Mouse (Mus musculus) heart, postnatal 0 days (tissue): ENCODE measurements around the gene Zfp90. TPM values are rescaled to one million over a fixed set of nuclear protein-coding genes. Genes with fewer than 3 reads are reported as not detected.
A peak's percentile ranks its signal among the peaks of the same experiment; 100 is the strongest.

Experiments used
- ATAC-seq: fragments of 200-750 bp; cut with Nextera tagmentation; 2 replicates; pipeline ENCODE4 v1.8.0; 2017; ENCODE audit warnings: low read depth, moderate number of reproducible peaks, moderate library complexity; ENCODE audit not compliant: insufficient read depth
- DNase-seq: peaks from one replicate; pipeline ENCODE4 v3.0.0-alpha.2; 2016; ENCODE audit warnings: low spot score
- H3K27ac ChIP-seq: fragments of 300-500 bp; sonication (generic); 2 replicates; pipeline ENCODE4 v1.5.1; 2014; ENCODE audit warnings: low read depth, mild to moderate bottlenecking
- H3K27me3 ChIP-seq: fragments of 300-500 bp; sonication (generic); 2 replicates; pipeline ENCODE4 v1.6.1; 2014; ENCODE audit warnings: low read length, mixed read lengths; ENCODE audit not compliant: control insufficient read depth, insufficient read depth
- H3K36me3 ChIP-seq: fragments of 300-500 bp; sonication (generic); replicated peaks from 2 replicates; pipeline ENCODE4 v1.6.1; 2014; ENCODE audit warnings: low read length, mixed read lengths; ENCODE audit not compliant: control insufficient read depth, insufficient read depth
- H3K4me1 ChIP-seq: fragments of 300-500 bp; sonication (generic); 2 replicates; pipeline ENCODE4 v1.6.1; 2014; ENCODE audit warnings: antibody characterized with exemption; ENCODE audit not compliant: control insufficient read depth, insufficient read depth
- H3K4me2 ChIP-seq: fragments of 300-500 bp; sonication (generic); 2 replicates; pipeline ENCODE4 v1.6.1; 2014; ENCODE audit warnings: low read depth, mild to moderate bottlenecking, low read length, moderate library complexity
- H3K4me3 ChIP-seq: fragments of 300-500 bp; sonication (generic); 2 replicates; pipeline ENCODE4 v1.5.1; 2014; ENCODE audit warnings: low read depth, low read length
- H3K9ac ChIP-seq: fragments of 300-500 bp; sonication (generic); replicated peaks from 2 replicates; pipeline ENCODE4 v1.6.1; 2014; ENCODE audit warnings: low read depth, low read length, mixed read lengths
- H3K9me3 ChIP-seq: fragments of 300-500 bp; sonication (generic); replicated peaks from 2 replicates; pipeline ENCODE4 v1.6.1; 2016; ENCODE audit warnings: low read length; ENCODE audit not compliant: control insufficient read depth
- CTCF ChIP-seq: IDR thresholded peaks from 2 replicates; pipeline ENCODE4 v1.5.1; 2016; ENCODE audit warnings: antibody characterized with exemption, control low read depth, low read depth
- EP300 ChIP-seq: IDR thresholded peaks from 2 replicates; pipeline ENCODE4 v1.6.1; 2016; ENCODE audit warnings: antibody characterized with exemption, low read depth
- WGBS: fragments of 180-500 bp; shearing (Covaris S2); extraction: QIAGEN DNeasy Blood & Tissue Kit; methylation state at CpG from one replicate; pipeline ENCODE4 v1.1.7; 2014; 5-methylcytosine and 5-hydroxymethylcytosine counted together
- polyA plus RNA-seq: library from polyadenylated mRNA; unstranded; fragments of >200 nt; fragmentation: Nextera tagmentation; extraction: Ambion mirVana; gene quantifications from 2 replicates; pipeline ENCODE4 v1.2.1, GENCODE M21; 2015
- total RNA-seq: library from RNA; depleted of rRNA; stranded (reverse); fragments of >200 nt; gene quantifications from 2 replicates; pipeline ENCODE4 v1.2.3, GENCODE M21; 2014; ENCODE audit warnings: low replicate concordance; rRNA removed

Zfp90 gene
- total and polyA plus RNA-seq, 2 experiments from 2014 or later: 10.7 to 11.5 TPM

DNA sequence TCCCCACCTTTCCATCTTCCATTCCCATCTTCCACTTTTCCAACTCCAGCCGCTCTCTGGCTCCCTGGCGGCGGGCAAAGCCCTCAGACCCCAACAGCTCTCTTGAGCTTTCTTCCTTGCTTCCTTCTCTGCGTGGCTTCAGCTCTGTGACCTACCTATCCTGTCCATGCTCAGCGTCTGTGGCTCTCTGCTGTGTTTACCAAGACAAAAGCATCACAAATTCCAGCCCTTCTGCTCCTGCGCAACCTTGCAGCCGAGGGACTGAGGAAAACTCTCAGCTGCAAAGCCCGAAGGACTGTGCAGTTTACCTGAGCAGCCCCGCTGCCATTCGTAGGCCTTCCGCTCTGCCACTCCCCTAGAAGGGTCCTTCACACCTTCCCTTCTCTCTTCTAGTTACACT, 38.9 kb downstream of the Zfp90 start:
- H3K36me3 ChIP-seq: no peaks in the 10 kb centered on the region
- H3K27ac ChIP-seq: no peak overlapping the region
- 75% methylated on average over 11 of the region's 11 CpGs for WGBS
- H3K9me3 ChIP-seq: no peaks in the 10 kb centered on the region
- no peaks in the 10 kb centered on the region for H3K4me1 ChIP-seq
- TF ChIP-seq EP300 (no peak), CTCF (no peak)
- ATAC-seq (no peak), DNase-seq (no peak)
- no peak overlapping the region for H3K4me2 ChIP-seq
- H3K27me3 ChIP-seq: no peaks in the 10 kb centered on the region
- H3K4me3 ChIP-seq: no peak overlapping the region
- no peak overlapping the region for H3K9ac ChIP-seq

DNA sequence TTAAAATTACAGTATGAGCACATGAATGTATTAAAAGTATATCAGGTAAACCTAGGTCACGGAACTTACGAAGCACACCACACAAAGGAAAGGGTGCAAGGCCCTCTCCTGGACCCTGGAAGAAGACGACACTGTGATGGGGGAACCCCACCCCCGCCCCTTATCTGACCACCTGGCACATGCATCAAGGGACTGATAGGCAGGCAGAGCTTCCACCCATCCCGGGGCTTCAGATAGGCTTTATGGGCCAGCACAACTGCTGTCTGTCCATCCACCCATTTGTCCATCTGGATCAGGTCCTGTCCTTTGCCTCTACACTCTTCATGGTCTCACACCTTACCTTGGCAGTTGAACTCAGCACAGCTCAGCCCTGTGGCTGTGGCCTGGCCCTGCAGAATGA, 47.0 kb downstream of the Zfp90 start:
- TF ChIP-seq CTCF: no peak
- TF ChIP-seq EP300: no peak
- Histone ChIP-seq H3K27ac (no peak overlapping the region), H3K4me1 (peaks cover 12% of the 10 kb centered on the region), H3K36me3 (no peaks in the 10 kb centered on the region), H3K9ac (no peak overlapping the region), H3K27me3 (no peaks in the 10 kb centered on the region), H3K4me2 (no peak overlapping the region), H3K4me3 (no peak overlapping the region), H3K9me3 (no peaks in the 10 kb centered on the region)
- ATAC-seq (no peak), DNase-seq (no peak)
- 60% methylated on average over 5 of the region's 5 CpGs for WGBS

DNA sequence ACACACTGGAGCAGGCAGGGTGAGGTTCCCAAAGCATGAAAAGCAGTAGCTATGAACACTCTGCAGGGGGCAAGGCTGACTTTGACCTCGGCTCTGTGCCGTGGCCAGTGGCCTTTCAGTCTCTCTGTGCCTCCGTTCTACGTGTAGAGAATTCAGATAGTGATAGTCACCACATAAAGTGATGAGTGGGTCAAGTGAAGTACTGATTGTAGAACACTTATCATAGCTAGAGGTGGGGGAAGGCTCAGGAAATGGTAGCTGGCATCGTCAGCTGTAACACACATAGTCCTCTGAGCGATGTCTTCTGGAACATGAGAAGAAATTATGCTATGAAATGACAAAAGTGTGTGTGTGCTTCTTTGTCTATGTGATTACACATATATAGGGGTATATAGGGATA, 48.7 kb downstream of the Zfp90 start:
- no peak for DNase-seq

GRCm38 (mm10) chr8:106469485-106469884, 54.4 kb downstream of the Zfp90 start:
- DNase-seq (no peak), ATAC-seq (no peak)
- no peaks in the 10 kb centered on the region for H3K36me3 ChIP-seq
- no peak overlapping the region for H3K27ac ChIP-seq
- H3K4me2 ChIP-seq: no peak overlapping the region
- TF ChIP-seq EP300: no peak
- TF ChIP-seq CTCF: no peak
- H3K9me3 ChIP-seq: no peaks in the 10 kb centered on the region
- H3K9ac ChIP-seq: no peak overlapping the region
- 59% methylated on average over 7 of the region's 7 CpGs for WGBS
- H3K27me3 ChIP-seq: no peaks in the 10 kb centered on the region
- no peak overlapping the region for H3K4me3 ChIP-seq
- H3K4me1 ChIP-seq: no peaks in the 10 kb centered on the region

More for the DNA sequence above, 48.7 kb downstream of the Zfp90 start:
- ATAC-seq: 0 out of 2 replicates have a peak, but pooled peaks have one; percentile 8
- H3K4me1 ChIP-seq: peaks cover 12% of the 10 kb centered on the region
- no peak overlapping the region for H3K27ac ChIP-seq
- TF ChIP-seq CTCF (no peak), EP300 (no peak)
- no peaks in the 10 kb centered on the region for H3K27me3 ChIP-seq
- no peaks in the 10 kb centered on the region for H3K9me3 ChIP-seq
- no peak overlapping the region for H3K4me2 ChIP-seq
- no peak overlapping the region for H3K4me3 ChIP-seq
- no peak overlapping the region for H3K9ac ChIP-seq
- WGBS: 34% methylated on average over 6 of the region's 6 CpGs
- no peaks in the 10 kb centered on the region for H3K36me3 ChIP-seq

DNA sequence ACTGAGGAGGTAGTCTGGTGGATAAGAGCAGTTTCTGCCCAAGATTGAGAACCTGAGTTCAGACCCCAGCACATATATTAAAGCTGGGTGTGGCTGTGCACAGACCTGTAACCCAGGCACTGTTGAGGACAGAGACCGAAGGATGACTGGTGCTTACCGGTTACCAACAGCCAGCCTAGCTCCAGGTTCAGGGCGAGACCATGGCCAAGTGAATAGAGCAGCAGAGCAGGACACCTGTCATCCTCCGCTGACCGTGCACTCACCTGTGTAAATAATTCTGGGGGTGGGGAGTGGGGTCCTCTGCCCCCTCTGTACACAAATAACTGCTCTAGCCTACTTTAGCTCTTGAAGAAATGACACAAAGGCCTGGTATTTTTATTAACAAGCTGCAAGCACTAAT, 58.9 kb downstream of the Zfp90 start:
- 91% methylated on average over 5 of the region's 5 CpGs for WGBS
- Histone ChIP-seq H3K4me2 (no peak overlapping the region), H3K36me3 (no peaks in the 10 kb centered on the region), H3K4me1 (no peaks in the 10 kb centered on the region), H3K27ac (no peak overlapping the region), H3K27me3 (no peaks in the 10 kb centered on the region), H3K9ac (no peak overlapping the region), H3K4me3 (no peak overlapping the region), H3K9me3 (no peaks in the 10 kb centered on the region)
- no peak for ATAC-seq
- no peak for DNase-seq
- no peak for TF ChIP-seq EP300
- no peak for TF ChIP-seq CTCF

Other genes with a start within 250 kb of the Zfp90 start
- gene Slc7a6, start 246.5 kb upstream of the Zfp90 start, total RNA-seq: 15.6 and 18.6 TPM in 2 replicates
- gene Slc7a6, start 246.5 kb upstream of the Zfp90 start, polyA plus RNA-seq: 15.4 and 18.2 TPM in 2 replicates
- gene Slc7a6os, start 204.4 kb upstream of the Zfp90 start, total RNA-seq: 22.4 and 38.3 TPM in 2 replicates
- 13.5 and 14.9 TPM in 2 replicates for gene Slc7a6os, start 204.4 kb upstream of the Zfp90 start, polyA plus RNA-seq
- 40.2 and 49.1 TPM in 2 replicates for gene Prmt7, start 204.4 kb upstream of the Zfp90 start, total RNA-seq
- 21.8 and 23.8 TPM in 2 replicates for gene Prmt7, start 204.4 kb upstream of the Zfp90 start, polyA plus RNA-seq
- 6.5 and 8.0 TPM in 2 replicates for gene Smpd3, start 77.3 kb upstream of the Zfp90 start, total RNA-seq
- 2.4 and 2.5 TPM in 2 replicates for gene Smpd3, start 77.3 kb upstream of the Zfp90 start, polyA plus RNA-seq
- gene 6030452D12Rik, start 85.2 kb downstream of the Zfp90 start, total RNA-seq: not detected in 2 replicates
- gene 6030452D12Rik, start 85.2 kb downstream of the Zfp90 start, polyA plus RNA-seq: not detected in 2 replicates
- gene Cdh3, start 95.6 kb downstream of the Zfp90 start, total RNA-seq: 9.2 and 11.4 TPM in 2 replicates
- gene Cdh3, start 95.6 kb downstream of the Zfp90 start, polyA plus RNA-seq: 4.3 and 4.5 TPM in 2 replicates
- gene Gm10073, start 158.1 kb downstream of the Zfp90 start, total RNA-seq: 70.8 and 80.8 TPM in 2 replicates
- gene Gm10073, start 158.1 kb downstream of the Zfp90 start, polyA plus RNA-seq: 6.2 and 6.5 TPM in 2 replicates
- 1.2 and 1.9 TPM in 2 replicates for gene Cdh1, start 188.0 kb downstream of the Zfp90 start, total RNA-seq
- gene Cdh1, start 188.0 kb downstream of the Zfp90 start, polyA plus RNA-seq: 0.19 and 0.52 TPM in 2 replicates